Mouse (Mus musculus): ENCODE measurements around the gene Il17d. TPM values are rescaled to one million over a fixed set of nuclear protein-coding genes. Genes with fewer than 3 reads are reported as not detected.

Gene Il17d
- total and polyA plus RNA-seq, 2 experiments from 2014 or later, result 3.0 to 5.3 TPM

DNA sequence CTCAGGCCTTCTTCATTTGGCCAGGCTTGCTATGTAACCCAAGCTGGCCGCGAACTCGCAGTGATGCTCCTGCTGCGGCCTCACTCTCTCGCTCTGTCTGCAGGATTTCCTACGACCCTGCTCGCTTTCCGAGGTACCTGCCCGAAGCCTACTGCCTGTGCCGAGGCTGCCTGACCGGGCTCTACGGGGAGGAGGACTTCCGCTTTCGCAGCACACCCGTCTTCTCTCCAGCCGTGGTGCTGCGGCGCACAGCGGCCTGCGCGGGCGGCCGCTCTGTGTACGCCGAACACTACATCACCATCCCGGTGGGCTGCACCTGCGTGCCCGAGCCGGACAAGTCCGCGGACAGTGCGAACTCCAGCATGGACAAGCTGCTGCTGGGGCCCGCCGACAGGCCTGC, 17.7 kb downstream of the Il17d start:
- no peaks in the 10 kb centered on the region for H3K36me3 ChIP-seq (replicated peaks; ENCODE audit: control insufficient read depth, insufficient read depth, low read length)
- ATAC-seq (ENCODE audit: insufficient read depth, low read depth) (no peak), DNase-seq (ENCODE audit: low spot score) (no peak)
- H3K4me2 ChIP-seq (ENCODE audit: low read depth, low read length), result peak overlapping the region; percentile 32; the same call in 1 of the 2 replicates
- H3K9ac ChIP-seq (replicated peaks; ENCODE audit: low read depth, low read length), result no peak overlapping the region
- WGBS, result 56% methylated on average over 30 of the region's 34 CpGs
- no peaks in the 10 kb centered on the region for H3K27me3 ChIP-seq (ENCODE audit: control insufficient read depth, insufficient read depth, low read length)
- H3K4me3 ChIP-seq (ENCODE audit: low read depth, low read length), result no peak overlapping the region
- H3K9me3 ChIP-seq (replicated peaks; ENCODE audit: control insufficient read depth, low read length), result no peaks in the 10 kb centered on the region
- TF ChIP-seq EP300 (IDR thresholded peaks at IDR 0.05; ENCODE audit: low read depth) (no peak), CTCF (IDR thresholded peaks at IDR 0.05; ENCODE audit: low read depth) (no peak)
- peaks cover 15% of the 10 kb centered on the region for H3K4me1 ChIP-seq (ENCODE audit: control insufficient read depth, insufficient read depth)
- H3K27ac ChIP-seq (ENCODE audit: low read depth), result no peak overlapping the region

DNA sequence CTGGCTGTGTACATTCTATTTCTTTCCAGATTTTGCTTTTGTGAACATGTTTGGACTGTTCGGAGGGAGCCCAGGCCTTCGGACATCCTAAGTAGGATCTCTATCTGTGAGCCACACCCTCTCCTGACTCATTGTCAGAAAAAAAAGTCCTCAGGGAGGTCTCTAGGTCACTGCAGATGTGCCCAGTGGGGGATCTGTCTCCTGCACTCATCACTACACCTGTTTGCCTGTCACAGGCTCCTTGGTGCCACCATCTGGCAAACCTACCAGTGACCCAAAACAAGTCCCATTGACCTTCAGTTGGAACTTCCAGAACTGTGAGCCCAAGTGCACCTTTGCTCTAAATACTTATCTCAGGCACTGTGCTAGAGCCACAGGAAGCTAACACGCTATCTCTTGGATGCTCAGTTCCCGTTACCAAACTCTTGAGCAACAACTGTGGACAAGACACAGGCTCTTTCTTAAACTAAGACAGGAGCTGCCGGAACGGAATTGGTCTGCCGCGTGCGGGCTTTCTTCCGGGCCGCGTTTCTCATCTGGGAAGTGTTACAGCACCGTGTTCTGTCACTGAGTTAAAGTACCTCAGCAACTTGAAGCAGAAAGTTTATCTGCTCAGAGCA, 19.0 kb downstream of the Il17d start:
- H3K4me3 ChIP-seq (ENCODE audit: low read depth, low read length), result no peak overlapping the region
- ATAC-seq (ENCODE audit: insufficient read depth, low read depth) (no peak), DNase-seq (ENCODE audit: low spot score) (no peak)
- 86% methylated on average over 13 of the region's 13 CpGs for WGBS
- H3K9ac ChIP-seq (replicated peaks; ENCODE audit: low read depth, low read length), result no peak overlapping the region
- H3K36me3 ChIP-seq (replicated peaks; ENCODE audit: control insufficient read depth, insufficient read depth, low read length), result no peaks in the 10 kb centered on the region
- H3K4me1 ChIP-seq (ENCODE audit: control insufficient read depth, insufficient read depth), result peaks cover 5% of the 10 kb centered on the region; the same call in 1 of the 2 replicates
- TF ChIP-seq CTCF (IDR thresholded peaks at IDR 0.05; ENCODE audit: low read depth) (no peak), EP300 (IDR thresholded peaks at IDR 0.05; ENCODE audit: low read depth) (no peak)
- no peaks in the 10 kb centered on the region for H3K27me3 ChIP-seq (ENCODE audit: control insufficient read depth, insufficient read depth, low read length)
- no peak overlapping the region for H3K27ac ChIP-seq (ENCODE audit: low read depth)
- no peak overlapping the region for H3K4me2 ChIP-seq (ENCODE audit: low read depth, low read length)
- no peaks in the 10 kb centered on the region for H3K9me3 ChIP-seq (replicated peaks; ENCODE audit: control insufficient read depth, low read length)

DNA sequence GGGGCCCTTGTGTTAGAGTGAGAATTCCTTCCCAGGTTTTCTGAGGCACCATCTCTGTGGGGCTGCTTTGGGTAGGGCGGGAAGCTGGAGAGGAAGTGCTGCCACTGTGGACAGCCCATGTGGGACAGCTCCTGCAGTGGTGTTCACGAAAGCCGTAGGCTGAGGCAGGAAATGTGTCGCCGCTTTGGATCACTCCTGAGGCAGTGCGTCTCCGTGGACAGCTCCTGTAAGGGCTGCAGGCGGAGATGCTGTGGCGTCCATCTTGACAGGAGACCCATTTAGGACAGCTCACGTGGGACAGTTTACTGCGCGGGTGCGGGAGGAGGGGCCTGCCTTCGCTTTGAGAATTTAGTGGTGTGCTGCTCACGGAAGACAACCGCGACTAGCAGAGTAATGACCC, 20.9 kb downstream of the Il17d start:
- Histone ChIP-seq H3K9ac (replicated peaks; ENCODE audit: low read depth, low read length) (no peak overlapping the region), H3K4me3 (ENCODE audit: low read depth, low read length) (no peak overlapping the region), H3K27ac (ENCODE audit: low read depth) (no peak overlapping the region), H3K36me3 (replicated peaks; ENCODE audit: control insufficient read depth, insufficient read depth, low read length) (peaks cover 13% of the 10 kb centered on the region), H3K4me1 (ENCODE audit: control insufficient read depth, insufficient read depth) (peaks cover 5% of the 10 kb centered on the region; the same call in 1 of the 2 replicates), H3K27me3 (ENCODE audit: control insufficient read depth, insufficient read depth, low read length) (no peaks in the 10 kb centered on the region), H3K4me2 (ENCODE audit: low read depth, low read length) (no peak overlapping the region), H3K9me3 (replicated peaks; ENCODE audit: control insufficient read depth, low read length) (no peaks in the 10 kb centered on the region)
- no peak for DNase-seq (ENCODE audit: low spot score)
- ATAC-seq (ENCODE audit: insufficient read depth, low read depth), result no peak
- 83% methylated on average over 17 of the region's 17 CpGs for WGBS
- TF ChIP-seq EP300 (IDR thresholded peaks at IDR 0.05; ENCODE audit: low read depth) (no peak), CTCF (IDR thresholded peaks at IDR 0.05; ENCODE audit: low read depth) (no peak)

DNA sequence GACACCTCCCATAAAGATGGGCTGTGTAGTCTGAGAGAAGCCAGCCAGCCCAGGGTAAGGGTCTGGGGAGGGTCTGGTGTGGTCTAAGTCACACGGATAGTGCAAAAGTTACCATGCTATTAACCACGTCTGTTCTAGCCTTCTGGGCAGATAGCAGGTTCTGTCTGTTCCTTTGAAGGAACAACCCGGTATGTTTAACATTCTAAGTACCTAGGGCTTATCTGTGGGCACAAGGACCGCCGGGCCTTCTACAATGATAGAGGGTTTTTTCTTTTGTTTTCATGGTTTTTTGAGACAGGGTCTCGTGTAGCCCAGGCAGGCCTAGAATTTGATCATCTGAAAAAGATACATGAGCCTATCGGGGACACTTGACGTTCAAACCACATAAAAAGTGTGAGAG, 21.6 kb downstream of the Il17d start:
- no peak overlapping the region for H3K27ac ChIP-seq (ENCODE audit: low read depth)
- H3K9ac ChIP-seq (replicated peaks; ENCODE audit: low read depth, low read length), result no peak overlapping the region
- no peaks in the 10 kb centered on the region for H3K27me3 ChIP-seq (ENCODE audit: control insufficient read depth, insufficient read depth, low read length)
- no peak overlapping the region for H3K4me2 ChIP-seq (ENCODE audit: low read depth, low read length)
- H3K4me1 ChIP-seq (ENCODE audit: control insufficient read depth, insufficient read depth), result peaks cover 5% of the 10 kb centered on the region; the same call in 1 of the 2 replicates
- 79% methylated on average over 8 of the region's 8 CpGs for WGBS
- ATAC-seq (ENCODE audit: insufficient read depth, low read depth) (no peak), DNase-seq (ENCODE audit: low spot score) (no peak)
- TF ChIP-seq CTCF (IDR thresholded peaks at IDR 0.05; ENCODE audit: low read depth) (no peak), EP300 (IDR thresholded peaks at IDR 0.05; ENCODE audit: low read depth) (no peak)
- peaks cover 13% of the 10 kb centered on the region for H3K36me3 ChIP-seq (replicated peaks; ENCODE audit: control insufficient read depth, insufficient read depth, low read length)
- H3K9me3 ChIP-seq (replicated peaks; ENCODE audit: control insufficient read depth, low read length), result no peaks in the 10 kb centered on the region
- no peak overlapping the region for H3K4me3 ChIP-seq (ENCODE audit: low read depth, low read length)

DNA sequence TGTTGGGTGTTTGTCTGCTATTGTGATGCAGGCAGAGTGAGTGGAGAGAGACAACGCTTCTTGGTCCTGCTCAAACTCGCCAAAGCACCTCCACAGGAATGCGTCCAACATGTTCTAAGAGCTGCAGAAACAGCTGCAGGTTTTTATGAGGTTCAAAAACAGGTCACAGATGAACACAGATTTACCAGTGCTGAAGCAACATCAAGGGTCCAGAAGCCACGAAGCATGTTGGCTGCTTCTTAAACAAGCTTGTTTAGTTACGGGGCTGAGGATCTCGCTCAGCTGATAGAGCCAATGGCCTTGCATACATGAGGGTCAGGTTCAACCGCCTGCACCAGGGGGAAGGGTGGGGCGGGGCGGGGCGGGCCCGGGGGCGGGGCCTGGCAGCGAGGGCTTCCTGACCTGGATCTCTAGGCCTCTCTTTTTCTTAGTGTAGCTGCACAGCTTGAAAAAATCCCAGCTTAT, 22.0 kb downstream of the Il17d start:
- no peak overlapping the region for H3K27ac ChIP-seq (ENCODE audit: low read depth)
- DNase-seq (ENCODE audit: low spot score), result no peak
- no peak overlapping the region for H3K9ac ChIP-seq (replicated peaks; ENCODE audit: low read depth, low read length)
- H3K27me3 ChIP-seq (ENCODE audit: control insufficient read depth, insufficient read depth, low read length), result no peaks in the 10 kb centered on the region
- no peak overlapping the region for H3K4me2 ChIP-seq (ENCODE audit: low read depth, low read length)
- peaks cover 5% of the 10 kb centered on the region; the same call in 1 of the 2 replicates for H3K4me1 ChIP-seq (ENCODE audit: control insufficient read depth, insufficient read depth)
- peak; percentile 51; the same call in 1 of the 2 replicates for ATAC-seq (ENCODE audit: insufficient read depth, low read depth)
- peaks cover 13% of the 10 kb centered on the region for H3K36me3 ChIP-seq (replicated peaks; ENCODE audit: control insufficient read depth, insufficient read depth, low read length)
- no peak overlapping the region for H3K4me3 ChIP-seq (ENCODE audit: low read depth, low read length)
- 23% methylated on average over 13 of the region's 13 CpGs for WGBS
- H3K9me3 ChIP-seq (replicated peaks; ENCODE audit: control insufficient read depth, low read length), result no peaks in the 10 kb centered on the region
- TF ChIP-seq EP300 (IDR thresholded peaks at IDR 0.05; ENCODE audit: low read depth), result no peak
- no peak for TF ChIP-seq CTCF (IDR thresholded peaks at IDR 0.05; ENCODE audit: low read depth)

DNA sequence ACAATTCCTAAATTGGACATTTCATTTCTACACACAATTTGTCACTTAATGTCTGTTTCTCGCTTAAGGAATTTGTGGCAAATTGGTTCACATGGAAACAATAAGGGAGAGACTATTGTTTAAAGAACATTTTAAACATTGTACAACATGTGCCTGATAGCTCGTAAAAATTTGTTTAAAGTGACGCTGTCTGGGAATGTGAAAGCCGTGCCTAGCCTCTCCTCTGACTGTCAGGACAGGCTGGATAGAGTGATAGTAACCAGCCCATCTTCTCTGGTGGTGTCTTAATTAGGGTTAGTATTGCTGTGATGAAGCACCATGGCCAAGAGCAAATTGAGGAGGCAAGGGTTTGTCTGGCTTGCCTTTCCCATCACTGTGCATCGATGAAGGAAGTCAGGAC, 22.5 kb downstream of the Il17d start:
- Histone ChIP-seq H3K9ac (replicated peaks; ENCODE audit: low read depth, low read length) (no peak overlapping the region), H3K4me2 (ENCODE audit: low read depth, low read length) (no peak overlapping the region), H3K27ac (ENCODE audit: low read depth) (no peak overlapping the region), H3K27me3 (ENCODE audit: control insufficient read depth, insufficient read depth, low read length) (no peaks in the 10 kb centered on the region), H3K4me3 (ENCODE audit: low read depth, low read length) (no peak overlapping the region), H3K9me3 (replicated peaks; ENCODE audit: control insufficient read depth, low read length) (no peaks in the 10 kb centered on the region), H3K36me3 (replicated peaks; ENCODE audit: control insufficient read depth, insufficient read depth, low read length) (peaks cover 13% of the 10 kb centered on the region), H3K4me1 (ENCODE audit: control insufficient read depth, insufficient read depth) (peaks cover 5% of the 10 kb centered on the region; the same call in 1 of the 2 replicates)
- DNase-seq (ENCODE audit: low spot score) (no peak), ATAC-seq (ENCODE audit: insufficient read depth, low read depth) (no peak)
- TF ChIP-seq CTCF (IDR thresholded peaks at IDR 0.05; ENCODE audit: low read depth) (no peak), EP300 (IDR thresholded peaks at IDR 0.05; ENCODE audit: low read depth) (no peak)
- 81% methylated on average over 5 of the region's 5 CpGs for WGBS

All from heart, postnatal 0 days (tissue).